Mouse (Mus musculus) CD4-positive, CD25-positive, alpha-beta regulatory T cell, adult 9 weeks (primary cell): ENCODE measurements around the gene Defb23. TPM values are rescaled to one million over a fixed set of nuclear protein-coding genes. Genes with fewer than 3 reads are reported as not detected.

Source experiments
- polyA plus RNA-seq: library from polyadenylated mRNA; unstranded; fragments of 100-300 nt; shearing (Covaris generic); gene quantifications from one replicate; pipeline ENCODE4 v1.2.1, GENCODE M21; 2017

The Defb23 gene
- polyA plus RNA-seq, result not detected

DNA sequence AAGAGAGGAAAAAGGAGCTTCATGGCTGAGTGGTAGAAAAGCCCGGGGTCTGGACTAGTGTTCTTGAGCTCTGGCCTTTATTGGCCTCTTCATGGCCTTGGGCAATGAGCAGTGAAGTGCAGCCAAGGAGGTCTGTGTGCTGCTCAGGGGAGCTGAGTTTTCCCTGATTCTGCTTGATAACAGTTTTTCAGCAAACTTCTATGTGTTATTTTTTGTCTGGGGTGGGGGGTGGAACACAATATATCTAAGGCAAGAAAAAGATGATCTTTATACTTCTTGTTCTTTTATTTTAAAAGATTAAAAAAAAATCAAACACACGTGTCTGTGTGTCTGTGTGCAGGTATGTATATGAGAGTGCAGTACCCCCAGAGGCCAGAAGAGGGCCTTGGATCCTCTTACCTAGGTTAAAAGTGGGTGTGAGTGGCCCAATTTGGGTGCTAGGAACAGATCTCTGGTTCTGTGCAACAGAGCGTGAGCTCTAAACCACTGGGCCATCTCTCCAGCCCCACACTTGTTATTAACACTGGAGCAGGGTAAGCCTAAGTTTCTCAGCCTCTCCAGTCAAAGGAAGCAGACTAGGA, at the start of gene Defb23:
Gene Defb23 (minus strand): TSS at position 51 of the 581 bp plus-strand sequence.

GRCm38 (mm10) chr2:152511592-152511991, 47.2 kb upstream of the Defb23 start, which contains the start of gene Defb26:
TSS of gene Defb26 (minus strand) at chr2:152511692.

GRCm38 (mm10) chr2:152490038-152490437, 25.6 kb upstream of the Defb23 start, which contains the start of gene Defb22:
TSS of gene Defb22 (minus strand) at chr2:152490138.

DNA sequence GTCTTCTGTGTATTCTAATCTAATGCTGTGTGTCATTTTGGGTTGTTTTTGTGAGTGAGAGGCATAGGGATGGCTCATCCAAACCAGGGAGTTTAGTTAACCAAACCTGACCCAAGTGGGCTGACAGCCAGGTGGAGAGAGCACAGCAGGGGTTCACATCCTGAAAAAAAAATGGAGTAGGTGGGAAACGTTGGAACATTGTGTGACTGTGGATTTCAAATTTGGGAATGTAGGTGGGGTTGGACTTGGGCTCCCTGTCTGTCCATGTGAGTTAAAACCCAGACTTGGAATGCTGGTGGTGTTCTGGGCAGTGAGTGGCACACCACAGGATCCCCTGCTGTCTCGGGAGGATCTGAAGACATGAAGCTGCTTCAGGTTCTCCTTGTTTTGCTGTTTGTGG, 12.3 kb upstream of the Defb23 start, which contains the start of gene Defb20:
Gene Defb20 (plus strand): TSS at position 301 of the 400 bp plus-strand sequence.

DNA sequence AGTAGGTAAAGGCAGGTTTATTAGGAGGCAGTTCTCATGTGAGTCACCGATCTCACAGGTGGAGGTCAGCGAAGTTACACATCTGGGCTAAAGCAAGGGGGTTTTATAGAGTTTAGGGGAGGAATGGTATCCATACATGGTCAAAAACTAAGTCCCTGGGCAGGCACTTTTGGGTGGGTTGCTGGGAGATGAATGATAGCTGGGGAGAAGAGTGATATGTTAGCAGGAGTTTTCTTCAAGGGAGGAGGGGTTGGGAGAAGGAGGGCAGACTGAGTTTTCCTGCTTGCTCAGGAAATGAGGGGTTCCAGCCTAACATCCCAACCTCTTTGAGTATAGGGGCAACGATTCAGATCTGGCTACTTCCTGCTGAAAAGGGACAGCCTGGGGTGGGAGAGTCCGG, 49.1 kb downstream of the Defb23 start, which contains the start of gene 6820408C15Rik:
Gene 6820408C15Rik (plus strand): TSS at position 301 of the 400 bp plus-strand sequence.

GRCm38 (mm10) chr2:152414591-152415165, 49.7 kb downstream of the Defb23 start, which contains the start of gene Zcchc3:
TSS of gene Zcchc3 (minus strand) at chr2:152415027.

Other genes with a start within 250 kb of the Defb23 start
- gene Csnk2a1, start 237.8 kb downstream of the Defb23 start, polyA plus RNA-seq, result 58.1 TPM
- gene Tbc1d20, start 170.8 kb downstream of the Defb23 start, polyA plus RNA-seq, result 29.9 TPM
- gene Rbck1, start 132.0 kb downstream of the Defb23 start, polyA plus RNA-seq, result 309 TPM
- 6.1 TPM for gene Trib3, start 120.6 kb downstream of the Defb23 start, polyA plus RNA-seq
- gene Nrsn2, start 88.0 kb downstream of the Defb23 start, polyA plus RNA-seq, result not detected
- not detected for gene Sox12, start 66.6 kb downstream of the Defb23 start, polyA plus RNA-seq
- gene Zcchc3, start 49.6 kb downstream of the Defb23 start, polyA plus RNA-seq, result 0.43 TPM
- 0.33 TPM for gene 6820408C15Rik, start 49.0 kb downstream of the Defb23 start, polyA plus RNA-seq
- not detected for gene Defb20, start 12.4 kb upstream of the Defb23 start, polyA plus RNA-seq
- not detected for gene Defb22, start 25.5 kb upstream of the Defb23 start, polyA plus RNA-seq
- not detected for gene Defb26, start 47.1 kb upstream of the Defb23 start, polyA plus RNA-seq
- gene Defb28, start 53.6 kb upstream of the Defb23 start, polyA plus RNA-seq, result not detected
- gene Defb29, start 75.5 kb upstream of the Defb23 start, polyA plus RNA-seq, result not detected
- gene Gm17416, start 104.7 kb upstream of the Defb23 start, polyA plus RNA-seq, result not detected
- gene Defb21, start 108.1 kb upstream of the Defb23 start, polyA plus RNA-seq, result not detected
- gene Defb19, start 115.7 kb upstream of the Defb23 start, polyA plus RNA-seq, result not detected
- not detected for gene Defb45, start 134.8 kb upstream of the Defb23 start, polyA plus RNA-seq
- not detected for gene Defb36, start 139.7 kb upstream of the Defb23 start, polyA plus RNA-seq
- not detected for gene Defb25, start 158.4 kb upstream of the Defb23 start, polyA plus RNA-seq
- not detected for gene Rem1, start 162.3 kb upstream of the Defb23 start, polyA plus RNA-seq
- 39.0 TPM for gene H13, start 204.8 kb upstream of the Defb23 start, polyA plus RNA-seq
- gene Mcts2, start 222.4 kb upstream of the Defb23 start, polyA plus RNA-seq, result 2.4 TPM